Mouse (Mus musculus): ENCODE results near the gene Tm6sf1. TPM values are rescaled to one million over a fixed set of nuclear protein-coding genes. Genes with fewer than 3 reads are reported as not detected.

The Tm6sf1 gene
- total RNA-seq, 2 experiments from 2014 or later, result 132 to 177 TPM

- peak; percentile 91 for ATAC-seq (replicated peaks; ENCODE audit: poor library complexity, severe bottlenecking)
Measured at GRCm38 (mm10) chr7:81849214-81849613, 9.6 kb upstream of the Tm6sf1 start.

DNA sequence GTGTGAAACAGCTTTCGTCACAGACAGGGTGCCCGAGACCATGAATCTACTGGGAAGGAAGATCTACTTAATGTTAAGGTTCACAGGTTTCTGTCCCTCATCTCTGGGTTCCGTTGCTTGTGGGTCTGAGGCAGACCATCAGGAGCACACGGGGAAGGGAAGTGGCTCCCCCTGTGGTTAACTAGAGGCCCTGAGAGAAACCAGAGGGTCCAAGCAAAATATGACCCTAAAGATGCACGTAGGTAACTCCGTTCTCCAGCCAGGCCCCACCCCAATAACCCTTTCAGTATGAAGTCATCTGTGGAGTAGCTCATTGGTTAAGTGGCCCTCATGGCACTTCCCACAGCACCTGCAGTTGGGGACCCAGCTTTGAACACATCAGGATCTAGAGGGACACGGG is 9.2 kb upstream of the Tm6sf1 start:
- peak; percentile 57 for ATAC-seq (replicated peaks; ENCODE audit: poor library complexity, severe bottlenecking)

- no peak for ATAC-seq (replicated peaks; ENCODE audit: poor library complexity, severe bottlenecking)
Measured at GRCm38 (mm10) chr7:81850171-81850570, 8.6 kb upstream of the Tm6sf1 start.

GRCm38 (mm10) chr7:81851706-81852105 is 7.1 kb upstream of the Tm6sf1 start:
- ATAC-seq (replicated peaks; ENCODE audit: poor library complexity, severe bottlenecking), result no peak

- peak; percentile 74 for ATAC-seq (replicated peaks; ENCODE audit: poor library complexity, severe bottlenecking)
Measured at GRCm38 (mm10) chr7:81854568-81855307, 4.1 kb upstream of the Tm6sf1 start.

GRCm38 (mm10) chr7:81855694-81856093 is 3.1 kb upstream of the Tm6sf1 start, which contains the start of gene Gm10160:
Gene Gm10160, minus strand, starts transcription at chr7:81855794.
- no peak for ATAC-seq (replicated peaks; ENCODE audit: poor library complexity, severe bottlenecking)

GRCm38 (mm10) chr7:81856221-81856620 is 2.6 kb upstream of the Tm6sf1 start:
- peak; percentile 15 for ATAC-seq (replicated peaks; ENCODE audit: poor library complexity, severe bottlenecking)

DNA sequence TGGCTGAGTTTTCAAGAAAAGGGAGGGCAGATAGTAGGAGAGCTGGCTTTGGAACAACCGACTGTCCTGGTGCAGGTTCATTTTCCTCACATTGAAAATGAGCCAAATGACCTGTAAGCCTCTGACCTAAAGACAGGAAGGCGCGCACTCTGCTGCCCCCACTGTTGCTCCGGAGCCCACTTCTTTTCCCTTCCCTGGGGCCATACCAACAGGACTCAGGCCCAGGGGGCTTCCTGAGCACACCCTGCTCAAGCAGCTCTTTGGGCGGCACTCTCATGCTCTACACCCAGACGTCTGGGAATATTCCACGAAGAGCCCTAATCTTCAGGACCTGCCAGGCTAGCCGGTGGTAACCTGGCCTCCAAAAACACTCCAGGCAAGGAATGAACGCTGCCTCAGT is 565 bp upstream of the Tm6sf1 start:
- ATAC-seq (replicated peaks; ENCODE audit: poor library complexity, severe bottlenecking), result no peak

DNA sequence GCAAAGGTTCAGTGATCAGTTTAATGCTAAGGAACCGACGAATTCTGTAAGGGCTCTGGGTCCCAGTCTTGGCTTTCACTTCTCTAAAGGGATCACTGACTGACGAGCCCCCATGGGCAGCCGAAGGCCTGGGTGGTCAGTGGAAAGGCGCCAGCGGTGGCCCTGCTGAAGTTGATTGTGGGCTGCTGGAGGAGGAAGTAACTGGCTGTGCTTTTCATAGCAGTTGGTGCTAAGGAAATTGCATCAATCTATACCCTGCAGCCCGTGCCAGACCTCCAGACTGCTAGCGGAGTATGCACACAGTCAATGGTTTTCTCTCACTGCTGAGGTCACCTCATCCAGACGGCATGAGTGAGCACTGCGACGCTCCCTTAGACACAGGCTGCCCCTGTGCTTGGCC is 1.3 kb downstream of the Tm6sf1 start:
- peak; percentile 49 for ATAC-seq (replicated peaks; ENCODE audit: poor library complexity, severe bottlenecking)

- ATAC-seq (replicated peaks; ENCODE audit: poor library complexity, severe bottlenecking), result peak; percentile 8
Measured at GRCm38 (mm10) chr7:81860996-81861395, 2.2 kb downstream of the Tm6sf1 start.

DNA sequence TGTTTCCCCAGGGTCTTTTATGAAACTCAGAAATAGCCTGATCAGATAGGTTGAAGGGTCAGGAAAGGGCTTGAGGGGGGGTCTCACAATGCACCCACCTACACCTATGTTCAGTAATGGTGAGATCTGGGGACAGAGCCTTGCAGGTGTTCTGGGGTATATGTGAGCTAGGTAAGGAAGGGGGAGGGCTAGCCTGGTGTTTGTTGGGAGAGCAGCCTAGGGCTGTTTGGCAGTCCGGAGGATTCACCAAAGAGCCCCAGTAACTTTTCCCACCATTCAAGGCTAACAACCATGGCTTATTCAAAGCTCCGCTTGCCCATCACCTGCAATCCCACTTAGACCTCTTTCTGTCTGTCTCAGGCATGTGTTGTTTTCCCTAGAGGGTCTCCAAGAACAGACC is 2.7 kb downstream of the Tm6sf1 start:
- ATAC-seq (replicated peaks; ENCODE audit: poor library complexity, severe bottlenecking), result no peak

- ATAC-seq (replicated peaks; ENCODE audit: poor library complexity, severe bottlenecking), result no peak
Measured at GRCm38 (mm10) chr7:81861921-81862320, 3.1 kb downstream of the Tm6sf1 start.

DNA sequence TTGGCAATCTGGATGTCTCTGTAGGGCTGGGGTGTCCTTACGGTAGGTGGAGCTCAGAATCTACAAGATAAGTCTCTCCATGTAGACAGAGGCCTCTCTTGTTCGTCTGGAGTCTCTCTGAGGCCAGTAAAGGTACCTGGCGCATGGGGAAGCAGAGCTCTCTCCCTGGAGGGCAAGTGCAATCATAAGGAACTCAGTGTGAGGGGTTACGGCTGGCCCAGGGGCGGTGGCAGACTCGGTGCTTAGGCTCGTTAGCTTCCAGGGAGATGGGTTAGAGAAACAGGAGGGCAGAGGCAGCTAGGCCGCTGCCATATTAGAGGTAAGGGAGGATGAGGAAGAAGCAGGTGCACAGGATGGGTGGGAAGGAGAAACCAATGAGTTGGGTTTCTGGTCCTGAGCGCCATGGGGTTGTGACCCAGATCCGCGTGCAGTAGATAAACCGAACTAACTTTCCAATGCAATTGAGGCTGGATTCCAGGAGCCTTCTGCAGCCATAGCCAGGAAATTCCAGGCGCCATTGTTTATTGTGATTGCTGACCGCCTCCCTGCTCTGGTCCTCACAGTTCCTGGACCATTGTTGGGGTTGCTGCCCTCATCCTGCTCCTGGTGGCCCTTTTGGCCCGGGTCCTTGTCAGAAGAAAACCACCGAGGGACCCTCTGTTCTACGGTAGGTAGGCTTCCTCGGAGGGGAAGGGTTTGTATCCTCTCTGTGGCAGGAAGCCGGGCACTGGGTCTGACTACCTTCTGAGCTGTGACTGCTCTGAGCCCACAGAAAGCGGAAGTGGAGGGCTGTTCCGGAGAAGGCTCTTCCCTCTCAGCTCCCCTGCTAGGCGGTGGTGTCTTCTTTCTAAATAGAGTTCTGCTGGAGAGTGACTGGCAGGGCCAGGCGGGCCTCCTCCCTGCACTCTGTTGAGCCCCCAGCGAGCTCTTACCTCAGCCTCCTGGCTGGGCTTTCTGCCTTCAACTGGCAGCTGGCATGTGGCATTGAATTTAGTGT is 4.1 kb downstream of the Tm6sf1 start:
- ATAC-seq (replicated peaks; ENCODE audit: poor library complexity, severe bottlenecking), result peak; percentile 34

DNA sequence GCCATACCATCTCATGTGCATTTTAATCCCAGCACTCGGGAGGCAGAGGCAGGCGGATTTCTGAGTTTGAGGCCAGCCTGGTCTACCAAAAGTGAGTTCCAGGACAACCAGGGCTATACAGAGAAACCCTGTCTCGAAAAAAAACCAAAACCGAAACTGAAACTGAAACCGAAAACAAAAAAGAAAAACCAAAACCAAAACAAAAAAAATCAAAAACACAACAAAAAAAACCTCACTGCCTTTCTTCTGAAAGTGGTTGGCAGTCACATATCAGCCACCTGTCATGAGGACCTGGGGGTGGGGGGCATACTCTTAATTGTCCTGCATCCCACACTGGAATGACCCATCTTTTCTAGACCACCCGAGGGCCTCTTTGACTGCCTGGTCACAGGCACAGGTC is 5.8 kb downstream of the Tm6sf1 start:
- no peak for ATAC-seq (replicated peaks; ENCODE audit: poor library complexity, severe bottlenecking)

DNA sequence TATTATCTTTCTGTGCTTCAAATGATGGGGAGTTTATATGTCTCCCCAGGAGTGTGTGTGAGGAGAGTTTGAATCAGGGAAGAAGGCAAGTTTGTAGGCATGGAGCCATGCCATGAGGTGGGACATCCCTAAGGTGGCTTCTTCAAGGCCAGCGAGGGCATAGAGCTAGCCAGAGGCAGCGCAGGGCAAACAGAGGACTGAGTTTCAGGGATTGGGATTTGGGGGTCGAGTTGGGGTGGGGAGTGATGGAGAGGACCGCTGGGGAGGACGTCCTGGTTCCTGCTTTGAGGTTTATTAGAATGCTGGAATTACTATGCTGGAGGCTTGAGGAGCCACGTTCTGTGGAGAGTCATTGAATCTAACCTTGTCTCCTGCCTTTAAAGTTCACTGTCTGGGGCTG is 7.1 kb downstream of the Tm6sf1 start:
- no peak for ATAC-seq (replicated peaks; ENCODE audit: poor library complexity, severe bottlenecking)

DNA sequence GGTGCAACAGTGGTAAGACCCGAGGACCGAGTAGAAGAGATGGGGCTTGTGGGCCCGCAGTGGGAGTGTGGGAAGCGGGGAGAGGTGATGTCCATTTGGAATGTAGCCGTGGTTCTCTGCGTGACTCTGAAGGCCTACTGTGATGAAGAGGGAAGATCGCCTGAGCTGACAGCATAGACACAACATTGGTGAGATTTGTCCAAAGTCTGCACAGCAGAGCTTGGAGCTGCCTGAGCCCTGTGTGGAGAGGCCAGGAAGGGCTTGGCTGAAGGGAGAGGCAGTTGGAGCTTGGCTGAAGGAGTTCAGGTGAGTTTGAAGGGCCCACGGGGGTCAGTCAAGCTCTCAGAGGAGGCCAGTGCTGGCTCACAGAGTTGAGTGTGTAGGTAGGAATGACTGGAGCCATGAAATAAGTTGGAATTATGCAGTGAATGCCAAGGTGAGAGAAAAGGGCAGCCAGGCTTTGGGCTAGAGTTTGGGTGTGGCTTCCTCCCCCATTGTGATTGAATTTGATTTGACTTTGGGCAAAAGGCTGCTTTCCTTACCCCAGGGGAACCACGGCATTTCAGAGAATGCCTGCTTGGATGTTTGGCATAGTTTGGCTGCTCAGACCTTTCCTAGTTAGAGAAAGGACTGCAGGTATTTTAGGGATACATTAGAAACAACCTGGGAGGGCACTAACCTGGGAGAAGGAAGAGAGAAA is 8.6 kb downstream of the Tm6sf1 start:
- ATAC-seq (replicated peaks; ENCODE audit: poor library complexity, severe bottlenecking), result no peak

DNA sequence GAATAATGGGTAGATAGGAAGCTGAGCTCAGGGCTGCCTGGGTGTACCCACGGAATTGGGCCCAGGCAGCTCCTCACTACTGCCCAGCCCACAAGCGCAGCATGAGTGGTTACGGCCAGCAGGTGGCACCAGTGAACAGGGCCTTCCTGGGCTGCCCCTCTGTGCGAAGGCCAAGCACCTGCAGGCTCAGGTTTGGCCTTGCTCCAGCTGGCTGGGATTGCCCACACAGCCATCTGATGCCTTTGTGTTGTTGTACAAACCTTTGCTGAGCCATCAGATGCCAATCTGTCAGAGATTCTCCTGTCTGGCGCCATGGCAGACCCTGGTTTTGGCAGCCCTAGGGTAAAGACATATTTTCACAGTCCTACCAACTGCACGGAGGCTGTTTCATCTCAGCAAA is 9.4 kb downstream of the Tm6sf1 start:
- ATAC-seq (replicated peaks; ENCODE audit: poor library complexity, severe bottlenecking), result peak; percentile 79

- ATAC-seq (replicated peaks; ENCODE audit: poor library complexity, severe bottlenecking), result no peak
Measured at GRCm38 (mm10) chr7:81872493-81873013, 13.8 kb downstream of the Tm6sf1 start.

DNA sequence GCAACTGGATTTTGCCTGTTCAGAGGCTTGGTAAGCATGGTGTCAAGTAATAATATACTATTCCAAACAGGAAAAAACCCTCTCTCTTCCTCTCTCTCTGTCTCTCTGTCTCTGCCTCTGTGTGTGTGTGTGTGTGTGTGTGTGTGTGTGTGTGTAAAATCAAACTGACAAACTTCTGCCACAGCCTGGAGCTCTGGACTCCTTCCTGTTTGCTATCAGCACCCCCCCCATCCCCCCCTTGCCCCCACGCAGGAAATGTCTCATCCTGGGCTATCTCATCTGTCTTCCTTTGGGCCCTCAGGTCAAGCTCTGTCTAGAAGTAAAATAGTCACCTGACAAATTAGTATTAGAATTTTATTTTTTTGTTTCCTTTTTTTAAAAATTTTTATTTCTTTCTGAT is 15.0 kb downstream of the Tm6sf1 start:
- ATAC-seq (replicated peaks; ENCODE audit: poor library complexity, severe bottlenecking), result no peak

DNA sequence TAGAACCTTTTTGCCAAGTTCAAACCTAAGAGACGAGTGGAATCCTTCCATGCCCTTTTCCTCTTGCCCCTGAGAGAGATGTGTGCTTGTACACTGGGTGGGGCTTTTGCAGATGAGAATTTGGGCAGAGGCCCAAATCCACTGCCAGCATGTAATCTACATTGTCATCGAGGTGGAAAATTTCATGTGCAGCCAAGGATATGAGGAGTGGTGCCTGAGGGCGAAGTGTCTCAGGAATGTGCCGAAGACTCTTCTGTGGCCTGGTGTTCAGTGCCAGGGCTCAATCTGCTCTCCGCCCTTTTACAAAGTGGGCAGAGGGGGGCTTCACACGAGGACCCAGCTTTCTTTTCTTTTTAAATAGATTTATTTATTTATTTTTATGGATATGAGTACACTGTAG is 15.8 kb downstream of the Tm6sf1 start:
- no peak for ATAC-seq (replicated peaks; ENCODE audit: poor library complexity, severe bottlenecking)

Measured in granulocyte monocyte progenitor cell, adult 5-6 weeks (primary cell).